Mouse (Mus musculus) frontal cortex, postnatal 36 days (tissue): ENCODE data around the gene Leap2.
"Not testable (repeated sequence)": the region's sequence is repeated elsewhere in the genome, so short reads cannot be mapped to it uniquely, and the experiment has no call there.

Experiments used
- DNase-seq, 2 experiments: peaks; one replicate each; pipeline ENCODE4 v3.0.0; 2022; ENCODE audit warnings: low spot score in 2 of 2

The Leap2 gene

DNA sequence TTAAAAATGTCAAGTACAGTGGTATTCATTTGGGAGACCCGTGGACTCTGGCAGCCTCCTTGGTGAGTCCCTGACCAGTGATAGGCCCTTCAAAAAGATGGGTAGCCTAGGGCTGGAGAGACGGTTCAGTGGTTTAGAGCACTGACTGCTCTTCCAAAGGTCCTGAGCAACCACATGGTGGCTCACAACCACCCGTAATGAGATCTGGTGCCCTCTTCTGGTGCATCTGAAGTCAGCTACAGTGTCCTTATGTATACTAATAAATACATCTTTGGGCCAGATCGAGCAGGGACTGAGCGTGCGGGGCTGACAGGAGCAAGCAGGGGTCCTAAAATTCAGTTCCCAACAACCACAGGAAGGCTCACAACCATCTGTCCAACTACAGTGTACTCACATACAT lies 20.9 kb upstream of the Leap2 start:
- DNase-seq, result peak in 1 of 2 experiments; percentile 32

- DNase-seq, result no peak
Measured at GRCm38 (mm10) chr11:53441921-53442320, 19.0 kb upstream of the Leap2 start.

DNA sequence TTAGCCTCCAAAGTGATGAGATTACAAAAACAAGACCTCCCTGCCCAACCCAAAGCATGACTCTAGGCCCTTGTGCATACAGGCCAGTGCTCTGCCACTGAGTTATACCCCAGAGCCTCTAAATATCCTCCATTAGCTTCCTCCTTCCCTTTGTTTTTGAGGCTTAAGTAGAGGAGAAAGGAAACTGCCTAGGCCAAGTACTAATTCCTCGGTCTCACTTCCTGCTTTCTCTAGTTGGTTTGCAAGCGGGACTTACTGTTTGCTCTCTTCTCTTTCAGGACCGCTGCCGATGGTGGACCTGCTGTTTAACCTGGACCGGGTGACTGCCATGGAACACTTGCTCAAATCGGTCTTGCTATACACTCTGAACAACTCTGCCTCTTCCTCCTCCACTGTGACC lies 13.4 kb upstream of the Leap2 start:
- no peak for DNase-seq

GRCm38 (mm10) chr11:53435504-53435903 lies 12.5 kb upstream of the Leap2 start:
- DNase-seq, result no peak

DNA sequence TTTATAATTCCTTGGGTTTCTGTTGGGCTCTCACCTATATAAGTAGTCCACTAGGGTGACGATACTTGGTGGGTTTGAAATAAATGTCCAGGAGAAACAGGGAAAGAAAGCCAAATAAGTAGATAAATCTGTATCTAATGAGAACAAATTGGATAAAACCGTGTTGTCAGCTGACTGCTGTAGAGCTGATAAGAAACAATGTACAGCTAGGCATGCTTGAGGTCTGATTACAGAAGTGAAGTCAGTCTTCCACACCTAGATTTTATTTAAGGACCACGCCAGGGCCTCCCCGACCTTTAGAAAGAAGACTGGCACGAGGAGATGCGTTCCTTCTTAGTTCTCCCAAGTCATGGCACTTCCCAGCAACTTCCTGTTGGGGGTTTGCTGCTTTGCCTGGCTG lies 10.1 kb upstream of the Leap2 start:
- no peak for DNase-seq

DNA sequence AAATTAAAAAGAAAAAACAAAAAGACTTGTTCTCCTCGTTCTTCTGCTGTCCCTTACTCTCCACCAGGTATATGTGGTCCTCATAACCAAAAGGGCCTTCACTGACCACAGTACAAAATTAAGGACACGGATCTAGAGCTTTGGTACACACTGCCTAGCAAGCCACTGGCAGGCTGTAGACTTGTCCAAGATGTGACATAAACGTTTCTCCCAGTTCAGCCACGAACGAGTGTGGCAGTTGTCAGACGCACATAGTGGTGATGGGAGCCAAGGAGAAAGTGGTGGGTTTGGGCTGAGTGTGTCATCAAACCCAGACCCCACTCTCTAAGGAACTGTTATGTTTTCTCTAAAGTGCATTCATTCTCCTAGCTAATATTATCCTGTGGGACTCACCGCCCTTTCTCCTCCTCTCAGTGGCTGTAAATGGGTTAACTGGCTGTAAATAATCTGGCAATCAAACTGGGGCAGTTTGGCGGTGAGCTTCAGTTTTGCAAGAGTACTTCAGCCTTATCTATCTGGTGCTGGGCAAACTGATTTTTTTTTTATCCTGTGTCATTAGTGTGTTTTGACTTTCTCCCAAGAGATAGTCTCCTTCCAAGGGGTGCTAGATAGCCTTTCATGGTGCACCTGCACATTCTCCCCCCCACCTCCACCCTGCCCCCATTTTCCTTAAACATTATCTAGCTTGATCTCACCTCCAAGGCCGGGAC lies 8.5 kb upstream of the Leap2 start:
- no peak for DNase-seq

DNA sequence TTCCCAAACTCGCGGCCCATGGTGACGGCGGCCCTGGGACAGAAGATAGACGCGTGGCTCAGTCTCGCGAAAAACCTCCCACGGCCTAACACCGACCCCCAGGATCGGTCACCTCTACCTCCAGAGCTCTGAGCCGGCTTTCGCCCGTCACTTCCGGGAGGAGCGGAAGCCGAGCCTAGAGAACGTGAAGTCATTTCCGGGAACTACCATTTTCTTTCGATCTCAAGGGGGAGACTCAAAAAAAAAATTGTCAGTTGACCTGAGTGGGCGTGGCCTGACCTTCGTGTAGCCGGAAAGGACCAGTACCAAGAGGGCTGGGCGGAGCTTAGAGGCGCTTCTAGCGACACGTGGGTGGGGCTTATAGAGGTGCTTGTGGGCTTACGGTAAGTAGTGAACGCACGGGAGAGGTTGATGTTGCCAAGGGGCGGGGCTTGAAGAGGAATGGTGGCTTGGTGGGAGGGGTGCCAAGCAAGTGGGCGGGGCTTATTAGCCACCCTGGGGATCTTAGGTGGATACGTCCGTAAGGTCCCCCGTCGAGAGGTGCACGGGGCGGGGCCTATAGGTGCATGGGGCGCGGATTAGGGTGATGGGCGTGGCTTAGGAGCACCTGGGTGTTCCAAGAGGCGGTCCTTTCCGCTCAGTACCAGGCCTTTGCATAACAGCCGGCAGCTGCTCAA lies 7.8 kb upstream of the Leap2 start, which contains the start of the genes Uqcrq and Gdf9:
TSS of gene Uqcrq (minus strand) at position 162 of the 677 bp plus-strand sequence.
TSS of gene Gdf9 (plus strand) at position 354 of the 677 bp plus-strand sequence.
- peak; percentile 99 for DNase-seq

- no peak for DNase-seq
Measured at GRCm38 (mm10) chr11:53430300-53430669, 7.3 kb upstream of the Leap2 start.

DNA sequence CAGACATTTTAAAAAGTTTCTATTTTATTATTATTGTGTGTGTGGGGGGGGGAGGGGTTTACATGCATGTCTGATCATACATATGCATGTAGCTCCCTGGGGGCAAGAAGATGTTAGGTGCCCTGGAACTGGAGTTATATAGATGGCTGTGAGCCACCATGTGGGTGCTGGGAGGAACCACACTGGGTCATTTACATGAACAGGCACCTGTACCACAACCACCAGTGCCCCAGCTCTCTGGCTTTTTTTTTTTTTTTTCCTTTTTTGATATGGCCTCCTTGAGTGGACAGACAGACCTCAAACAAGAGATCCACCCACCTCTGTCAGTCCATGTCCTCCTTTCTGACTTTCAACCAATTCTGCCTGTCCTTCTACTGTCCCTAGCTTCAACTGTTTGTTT lies 6.2 kb upstream of the Leap2 start:
- DNase-seq, result no peak

- DNase-seq, result no peak
Measured at GRCm38 (mm10) chr11:53428716-53429057, 5.7 kb upstream of the Leap2 start.

DNA sequence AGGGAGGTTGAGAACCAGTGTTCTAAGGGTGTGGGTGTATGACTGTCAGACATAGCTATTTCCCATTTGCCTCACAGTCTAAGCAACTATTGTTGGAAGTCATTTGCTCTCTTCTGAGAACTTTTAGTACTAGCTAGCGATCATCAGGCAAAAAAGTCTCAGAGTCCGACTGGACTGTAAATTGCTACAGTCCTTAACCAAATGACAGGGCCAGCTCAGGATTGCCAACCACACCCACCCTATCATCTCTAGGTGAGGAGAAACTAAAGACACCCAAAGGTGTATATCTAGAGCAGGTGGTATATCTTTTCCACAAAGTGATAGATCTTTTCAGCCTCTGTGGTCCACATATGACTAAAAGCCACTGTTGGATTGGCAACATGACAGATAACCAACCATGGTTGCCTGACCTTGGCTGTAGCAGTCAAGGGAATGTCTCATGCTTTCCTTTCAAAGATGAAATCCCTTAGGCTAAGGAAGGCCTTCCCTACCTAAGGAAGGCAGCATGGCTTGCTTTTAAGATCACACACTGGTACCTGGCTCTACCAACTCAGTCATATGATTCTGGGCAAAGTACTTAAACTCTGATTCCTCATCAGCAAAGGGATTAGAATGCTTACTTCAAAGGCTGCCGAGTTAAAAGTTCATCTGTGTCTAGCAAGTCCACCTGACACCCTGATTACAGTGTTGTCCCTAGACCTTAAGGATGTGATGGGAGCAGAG lies 5.2 kb upstream of the Leap2 start:
- no peak for DNase-seq

DNA sequence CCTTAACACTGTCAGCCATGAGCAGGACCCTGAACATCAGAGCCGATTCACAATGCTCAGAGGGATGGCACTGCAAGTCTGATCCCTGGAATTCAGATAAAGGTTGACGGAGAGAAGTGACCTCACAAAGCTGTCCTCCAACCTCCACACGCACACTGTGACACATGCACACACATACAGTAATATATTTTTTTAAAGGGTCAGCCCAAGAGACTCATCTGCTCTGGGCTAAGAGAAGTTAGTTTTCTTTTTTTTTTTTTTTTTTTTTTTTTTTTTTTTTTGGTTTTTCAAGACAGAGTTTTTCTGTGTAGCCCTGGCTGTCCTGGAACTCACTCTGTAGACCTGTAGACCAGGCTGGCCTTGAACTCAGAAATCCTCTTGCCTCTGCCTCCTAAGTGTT lies 3.9 kb upstream of the Leap2 start:
- not testable (repeated sequence) for DNase-seq

GRCm38 (mm10) chr11:53425711-53426255 lies 2.8 kb upstream of the Leap2 start:
- no peak for DNase-seq

DNA sequence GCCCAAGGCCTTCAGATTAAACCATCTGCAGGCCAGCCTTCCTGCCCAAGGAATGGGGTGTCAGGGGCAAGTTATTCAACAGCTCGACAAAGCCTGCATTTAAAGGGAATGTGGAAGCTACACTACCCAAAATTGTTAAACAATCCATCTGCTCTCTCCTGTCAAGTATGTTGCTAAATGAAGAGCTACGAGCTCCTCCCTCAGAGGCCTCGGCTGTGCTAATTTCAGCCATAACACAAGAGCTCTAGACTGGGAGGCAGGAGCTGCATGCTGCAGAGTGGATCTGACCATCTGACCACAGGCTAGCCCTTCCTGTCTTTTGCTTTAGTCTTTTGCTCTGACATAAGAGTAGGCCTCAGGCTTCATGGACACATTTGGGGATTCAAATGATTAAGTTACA lies 2.3 kb upstream of the Leap2 start:
- peak in 1 of 2 experiments; percentile 46 for DNase-seq

DNA sequence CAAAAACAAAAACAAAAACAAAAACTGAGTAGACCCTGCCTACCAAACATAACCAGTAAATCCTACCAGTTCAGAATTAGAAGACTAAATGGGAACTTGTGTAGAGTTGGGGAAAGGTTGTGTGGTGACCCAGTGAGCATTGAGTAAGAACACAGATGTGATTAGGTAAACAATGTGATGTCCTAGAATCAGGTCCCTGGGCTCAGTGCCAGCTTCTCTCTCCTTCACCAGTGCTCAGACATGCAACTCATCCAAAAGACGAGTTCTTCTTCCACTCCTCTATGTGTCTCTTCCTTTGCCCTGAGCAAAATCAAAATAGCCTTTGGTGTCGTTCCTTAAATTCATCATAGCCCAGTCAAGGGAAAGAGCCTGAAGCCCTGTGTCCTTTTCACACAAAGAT lies 1.9 kb upstream of the Leap2 start:
- DNase-seq, result peak in 1 of 2 experiments; percentile 34

GRCm38 (mm10) chr11:53418048-53418447 lies 4.9 kb downstream of the Leap2 start:
- DNase-seq, result no peak

DNA sequence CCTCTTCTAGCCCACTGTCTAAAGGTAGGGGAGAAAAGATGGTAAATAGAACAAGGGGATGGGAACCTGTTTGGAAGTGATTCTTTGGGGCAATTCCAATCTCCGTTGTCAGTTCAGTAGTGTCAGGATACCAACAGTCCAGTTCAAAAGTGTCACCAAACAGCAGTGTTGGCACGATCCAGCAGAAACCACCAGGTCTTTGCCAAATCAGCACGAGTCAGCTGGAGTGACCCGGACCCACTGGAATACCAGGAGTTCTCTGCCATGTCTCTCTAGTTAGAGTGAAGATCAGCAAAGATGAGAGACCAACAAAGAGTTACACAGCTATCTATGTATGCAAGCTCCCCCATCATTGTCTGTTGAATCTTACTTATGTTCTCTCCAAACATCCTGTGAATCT lies 9.1 kb downstream of the Leap2 start:
- no peak for DNase-seq

GRCm38 (mm10) chr11:53411738-53412137 lies 11.2 kb downstream of the Leap2 start:
- DNase-seq, result no peak

DNA sequence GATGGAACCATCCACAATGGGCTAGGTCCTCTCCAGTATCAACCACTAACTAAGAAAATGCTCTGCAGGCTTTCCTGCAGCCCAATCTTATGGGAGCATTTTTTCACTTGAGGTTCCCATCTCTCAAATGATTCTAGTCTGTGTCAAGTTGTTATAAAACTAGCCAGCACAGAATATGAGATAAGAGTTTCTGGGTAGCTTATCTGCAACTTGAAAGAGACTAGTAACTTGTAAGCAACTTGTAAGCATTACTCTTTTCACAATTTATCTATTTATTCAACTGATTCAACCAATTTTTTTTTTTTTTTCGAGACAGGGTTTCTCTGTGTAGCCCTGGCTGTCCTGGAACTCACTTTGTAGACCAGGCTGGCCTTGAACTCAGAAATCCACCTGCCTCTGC lies 19.3 kb downstream of the Leap2 start:
- DNase-seq, result no peak

GRCm38 (mm10) chr11:53393856-53394255 lies 29.1 kb downstream of the Leap2 start:
- no peak for DNase-seq

GRCm38 (mm10) chr11:53383758-53384428 lies 39.1 kb downstream of the Leap2 start:
- no peak for DNase-seq

DNA sequence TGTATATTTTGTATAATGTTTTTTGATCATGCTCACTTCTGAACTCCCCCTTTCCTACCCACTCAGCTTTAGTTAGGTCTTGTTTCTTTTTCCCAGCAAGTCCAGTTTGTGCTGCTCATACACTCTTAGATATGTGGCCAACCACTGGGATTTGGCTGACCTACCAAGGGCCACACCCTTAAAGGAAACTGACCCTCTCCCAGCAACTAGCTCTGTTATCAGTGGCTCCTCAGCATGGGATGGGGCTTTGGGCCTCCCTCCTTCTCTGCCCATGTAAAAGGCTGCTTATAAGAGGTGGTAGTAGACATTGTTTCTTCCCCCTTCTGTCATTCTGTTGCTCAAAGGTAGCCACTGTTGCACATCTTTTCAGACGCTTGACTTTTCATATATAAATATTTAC lies 44.1 kb downstream of the Leap2 start:
- DNase-seq, result no peak
